Mouse (Mus musculus) intestine, embryonic 16.5 days (tissue): ENCODE measurements around the gene Ttll1. TPM values are rescaled to one million over a fixed set of nuclear protein-coding genes. Genes with fewer than 3 reads are reported as not detected.
A peak's percentile ranks its signal among the peaks of the same experiment; 100 is the strongest.

ENCODE experiments used
- ATAC-seq: fragments of 200-750 bp; cut with Nextera tagmentation; 2 replicates; pipeline ENCODE4 v1.8.0; 2017; ENCODE audit warnings: moderate TSS enrichment, moderate library complexity
- H3K27ac ChIP-seq: fragments of 300-500 bp; sonication (generic); 2 replicates; pipeline ENCODE4 v1.5.1; 2014; ENCODE audit warnings: mild to moderate bottlenecking, low read length
- H3K27me3 ChIP-seq: fragments of 300-500 bp; sonication (generic); replicated peaks from 2 replicates; pipeline ENCODE4 v1.6.1; 2014; ENCODE audit warnings: low read length, control low read depth, mixed read lengths; ENCODE audit not compliant: control insufficient read depth, insufficient read depth
- H3K36me3 ChIP-seq: fragments of 300-500 bp; sonication (generic); 2 replicates; pipeline ENCODE4 v1.6.1; 2014; ENCODE audit warnings: low read length, control low read depth; ENCODE audit not compliant: control insufficient read depth, insufficient read depth
- H3K4me1 ChIP-seq: fragments of 300-500 bp; sonication (generic); 2 replicates; pipeline ENCODE4 v1.6.1; 2014; ENCODE audit warnings: low read length, control low read depth, mixed read lengths; ENCODE audit not compliant: control insufficient read depth, insufficient read depth
- H3K4me2 ChIP-seq: fragments of 300-500 bp; sonication (generic); 2 replicates; pipeline ENCODE4 v1.6.1; 2014; ENCODE audit warnings: low read depth, low read length, control low read depth
- H3K4me3 ChIP-seq: fragments of 300-500 bp; sonication (generic); 2 replicates; pipeline ENCODE4 v1.5.1; 2014; ENCODE audit warnings: mild to moderate bottlenecking, low read length
- H3K9ac ChIP-seq: fragments of 300-500 bp; sonication (generic); 2 replicates; pipeline ENCODE4 v1.6.1; 2014; ENCODE audit warnings: low read depth, low read length
- H3K9me3 ChIP-seq: fragments of 300-500 bp; sonication (generic); 2 replicates; pipeline ENCODE4 v1.6.1; 2016; ENCODE audit warnings: low read length, control low read depth; ENCODE audit not compliant: control insufficient read depth
- WGBS: fragments of 180-500 bp; shearing (Covaris S2); extraction: QIAGEN DNeasy Blood & Tissue Kit; methylation state at CpG from one replicate; pipeline ENCODE4 v1.1.7; 2014; 5-methylcytosine and 5-hydroxymethylcytosine counted together
- polyA plus RNA-seq: library from polyadenylated mRNA; unstranded; fragments of >200 nt; fragmentation: Nextera tagmentation; extraction: Ambion mirVana; gene quantifications from 2 replicates; pipeline ENCODE4 v1.2.1, GENCODE M21; 2015

Ttll1 gene
- polyA plus RNA-seq, 1 experiment from 2014 or later: 17.1 TPM

DNA sequence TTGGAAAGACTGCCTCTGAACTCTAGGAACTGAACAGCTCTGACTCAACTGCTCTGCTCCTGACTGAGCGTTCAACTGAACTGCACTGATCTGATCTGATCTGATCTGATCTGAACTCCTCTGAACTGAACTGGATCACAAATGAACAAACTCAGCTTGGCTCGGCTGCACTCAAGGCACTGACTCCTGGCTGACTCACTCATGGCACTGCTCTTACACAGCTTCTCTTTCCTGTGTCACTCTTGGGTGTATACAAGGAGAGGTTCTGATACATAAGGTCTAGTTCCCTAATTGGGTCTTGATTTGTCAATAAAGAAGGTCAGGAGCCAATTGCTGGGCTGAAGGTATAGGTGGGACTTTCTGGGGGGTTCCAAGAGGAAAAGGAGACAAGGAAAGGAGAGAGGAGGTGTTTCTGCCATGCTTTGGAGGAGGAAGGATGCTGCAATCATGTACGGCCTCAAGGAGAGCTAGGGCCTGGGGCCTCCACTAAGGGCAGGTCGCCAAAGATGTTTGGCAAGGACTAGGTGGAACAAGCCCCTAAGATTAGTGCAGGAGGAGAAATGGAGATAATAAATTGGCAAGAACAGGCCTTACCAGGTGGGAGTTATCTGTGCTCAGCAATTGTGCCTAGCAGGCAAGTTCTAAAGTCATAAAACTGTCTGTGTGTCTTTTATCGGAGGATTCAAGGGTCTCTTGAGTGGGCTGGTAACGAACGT lies 16.7 kb downstream of the Ttll1 start:
- ATAC-seq: no peak
- Histone ChIP-seq H3K4me1 (no peaks in the 10 kb centered on the region), H3K4me2 (no peak overlapping the region), H3K4me3 (no peak overlapping the region), H3K9me3 (no peaks in the 10 kb centered on the region), H3K9ac (no peak overlapping the region), H3K27me3 (no peaks in the 10 kb centered on the region), H3K27ac (no peak overlapping the region), H3K36me3 (0 out of 2 replicates have a peak, but pooled peaks cover 3% of the 10 kb centered on the region)
- WGBS: 68% methylated on average over 7 of the region's 7 CpGs

DNA sequence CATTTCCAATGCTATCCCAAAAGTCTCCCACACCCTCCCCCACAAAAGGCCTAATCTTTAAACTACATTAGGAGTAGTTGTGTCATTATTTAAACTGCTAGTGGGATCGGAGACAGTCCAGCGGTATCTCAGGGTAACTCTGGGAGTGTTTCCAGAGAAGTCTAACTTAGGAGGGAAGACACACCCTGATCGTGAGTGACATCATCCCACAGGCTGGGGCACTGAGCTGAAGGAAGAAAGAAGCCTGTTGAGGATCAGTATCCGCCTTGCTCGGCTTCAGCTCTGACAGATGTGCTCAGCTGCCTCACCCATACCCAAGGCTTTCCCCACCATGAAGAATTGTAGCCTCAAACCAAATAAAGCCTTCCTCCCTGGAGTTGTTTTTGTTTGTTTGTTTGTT lies 18.8 kb downstream of the Ttll1 start:
- 48% methylated on average over 5 of the region's 5 CpGs for WGBS
- no peaks in the 10 kb centered on the region for H3K27me3 ChIP-seq
- H3K36me3 ChIP-seq: 0 out of 2 replicates have a peak, but pooled peaks cover 3% of the 10 kb centered on the region
- no peak overlapping the region for H3K4me3 ChIP-seq
- ATAC-seq: no peak
- no peak overlapping the region for H3K4me2 ChIP-seq
- no peaks in the 10 kb centered on the region for H3K4me1 ChIP-seq
- no peak overlapping the region for H3K9ac ChIP-seq
- no peak overlapping the region for H3K27ac ChIP-seq
- no peaks in the 10 kb centered on the region for H3K9me3 ChIP-seq

DNA sequence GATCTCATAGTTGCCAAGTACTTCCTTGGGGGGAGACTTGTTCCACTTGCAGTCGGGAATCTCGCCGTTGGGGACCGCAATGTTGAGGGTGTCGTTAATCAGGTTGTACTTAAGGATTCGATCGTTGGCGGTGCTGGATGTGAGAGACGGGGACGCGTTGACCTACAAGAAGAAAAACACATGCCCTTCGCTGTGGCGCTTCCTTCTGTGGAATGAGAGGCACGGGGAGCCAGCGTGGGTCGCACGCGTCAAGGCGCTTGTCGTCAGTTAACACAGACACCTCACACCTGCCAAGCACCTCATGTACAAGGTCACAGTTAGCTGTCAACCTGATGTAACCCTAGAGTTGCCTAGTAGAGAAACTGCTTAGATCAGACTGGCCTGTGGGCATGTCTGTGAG lies 21.2 kb downstream of the Ttll1 start:
- WGBS: 90% methylated on average over 20 of the region's 20 CpGs
- Histone ChIP-seq H3K9ac (no peak overlapping the region), H3K4me3 (no peak overlapping the region), H3K36me3 (0 out of 2 replicates have a peak, but pooled peaks cover 3% of the 10 kb centered on the region), H3K27me3 (no peaks in the 10 kb centered on the region), H3K4me1 (no peaks in the 10 kb centered on the region), H3K9me3 (no peaks in the 10 kb centered on the region), H3K4me2 (no peak overlapping the region), H3K27ac (no peak overlapping the region)
- ATAC-seq: no peak

DNA sequence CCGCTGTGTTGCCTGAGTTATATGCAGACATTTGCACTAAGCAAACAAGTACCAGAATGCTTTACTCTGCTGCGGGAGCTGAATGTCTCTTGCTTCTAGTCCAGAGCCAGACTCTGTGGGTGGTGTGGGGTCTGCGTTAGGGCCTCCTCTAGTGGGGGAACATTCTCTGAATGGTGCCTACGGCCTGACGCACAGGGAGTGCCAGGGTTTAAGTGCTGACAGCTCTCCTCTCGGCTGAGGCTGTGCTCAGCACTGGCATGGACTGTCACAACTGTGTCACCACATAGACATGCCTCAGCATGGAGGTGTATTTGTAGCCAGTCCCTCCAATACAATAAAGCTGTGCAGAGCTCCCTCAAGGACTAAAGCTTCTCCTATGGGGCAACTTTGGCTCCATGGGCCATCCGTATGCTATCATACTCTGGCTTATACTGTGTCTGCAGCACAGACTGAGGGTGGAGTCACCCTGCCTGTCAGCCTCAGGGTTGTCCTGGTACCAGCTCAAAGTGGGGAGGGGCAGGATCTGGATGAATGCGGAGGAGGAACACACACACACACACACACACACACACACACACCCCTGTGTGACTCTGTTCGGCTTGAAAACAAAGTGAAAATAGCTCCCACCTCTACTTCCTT lies 23.1 kb downstream of the Ttll1 start:
- no peaks in the 10 kb centered on the region for H3K27me3 ChIP-seq
- no peak overlapping the region for H3K4me3 ChIP-seq
- H3K4me1 ChIP-seq: no peaks in the 10 kb centered on the region
- no peak overlapping the region for H3K9ac ChIP-seq
- H3K36me3 ChIP-seq: 0 out of 2 replicates have a peak, but pooled peaks cover 2% of the 10 kb centered on the region
- 78% methylated on average over 9 of the region's 9 CpGs for WGBS
- H3K27ac ChIP-seq: no peak overlapping the region
- no peaks in the 10 kb centered on the region for H3K9me3 ChIP-seq
- no peak for ATAC-seq
- H3K4me2 ChIP-seq: no peak overlapping the region

DNA sequence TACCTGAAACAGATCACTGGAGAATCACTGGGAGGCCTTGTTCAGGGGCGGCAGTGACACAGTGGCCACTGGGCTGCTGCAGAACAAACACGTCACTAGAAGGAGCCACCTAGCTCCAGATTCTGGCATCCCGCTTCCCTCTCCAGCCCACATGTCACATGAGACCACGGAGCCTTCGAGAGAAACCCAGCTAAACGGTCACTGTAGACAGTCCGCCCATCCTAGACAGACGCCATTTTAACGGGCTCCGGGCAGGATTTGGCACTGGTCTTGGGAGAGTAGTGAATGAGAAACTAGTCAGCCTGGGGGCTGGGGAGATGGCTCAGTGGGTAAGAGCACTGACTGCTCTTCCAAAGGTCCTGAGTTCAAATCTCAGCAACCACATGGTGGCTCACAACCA lies 26.4 kb downstream of the Ttll1 start:
- H3K9ac ChIP-seq: no peak overlapping the region
- H3K9me3 ChIP-seq: no peaks in the 10 kb centered on the region
- 0 out of 2 replicates have a peak, but pooled peaks cover 3% of the 10 kb centered on the region for H3K4me1 ChIP-seq
- no peak overlapping the region for H3K4me3 ChIP-seq
- no peak overlapping the region for H3K4me2 ChIP-seq
- ATAC-seq: no peak
- WGBS: 89% methylated on average over 10 of the region's 10 CpGs
- H3K27me3 ChIP-seq: no peaks in the 10 kb centered on the region
- 0 out of 2 replicates have a peak, but pooled peaks cover 2% of the 10 kb centered on the region for H3K36me3 ChIP-seq
- no peak overlapping the region for H3K27ac ChIP-seq

DNA sequence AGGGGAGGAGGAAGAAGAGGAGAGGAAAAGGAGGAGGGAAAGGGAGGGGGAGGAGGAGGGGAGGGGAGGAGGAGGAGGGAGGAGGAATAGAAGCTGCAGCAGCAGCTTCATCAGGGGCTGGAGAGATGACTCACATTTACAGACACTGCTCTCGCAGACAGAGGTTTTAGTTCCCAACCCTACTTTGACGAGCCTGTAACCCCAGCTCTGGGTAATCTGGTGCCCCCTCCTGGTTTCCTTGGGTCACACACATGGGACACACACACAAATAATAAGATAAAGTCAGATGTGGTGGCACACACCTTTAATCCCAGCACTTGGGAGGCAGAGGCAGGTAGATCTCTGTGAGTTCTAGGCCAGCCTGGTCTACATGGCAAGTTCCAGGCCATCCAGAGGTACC lies 27.2 kb downstream of the Ttll1 start:
- Histone ChIP-seq H3K27ac (no peak overlapping the region), H3K4me2 (no peak overlapping the region), H3K27me3 (no peaks in the 10 kb centered on the region), H3K9ac (no peak overlapping the region), H3K36me3 (0 out of 2 replicates have a peak, but pooled peaks cover 2% of the 10 kb centered on the region), H3K9me3 (no peaks in the 10 kb centered on the region), H3K4me1 (0 out of 2 replicates have a peak, but pooled peaks cover 3% of the 10 kb centered on the region), H3K4me3 (no peak overlapping the region)
- 33% methylated on average over 2 of the region's 2 CpGs for WGBS
- ATAC-seq: 0 out of 2 replicates have a peak, but pooled peaks have one; percentile 32

DNA sequence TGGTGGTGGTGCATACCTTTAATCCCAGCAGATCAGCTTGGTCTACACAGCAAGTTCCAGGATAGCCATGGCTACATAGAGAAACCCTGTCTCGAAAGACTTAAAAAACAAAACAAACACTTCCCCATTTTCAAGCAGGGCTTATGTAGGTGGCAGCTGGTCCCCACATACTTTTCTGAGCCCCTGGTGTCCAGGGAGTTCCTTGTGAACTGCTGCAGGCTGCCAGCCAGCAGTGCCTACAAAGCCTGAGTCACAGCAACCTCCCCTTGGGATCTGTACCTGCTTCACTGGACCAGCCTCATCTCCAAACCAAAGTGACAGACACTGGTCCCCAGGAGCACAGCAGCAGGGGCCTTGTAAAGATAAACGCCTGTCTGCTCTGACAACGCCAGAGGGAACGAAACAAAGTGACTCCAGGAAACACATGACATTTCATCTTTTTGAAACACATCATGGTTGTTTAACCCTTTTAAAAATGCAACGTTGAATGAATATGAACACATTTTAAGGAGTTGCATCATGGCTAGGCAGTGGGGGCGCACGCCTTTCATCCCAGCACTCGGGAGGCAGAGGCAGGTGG lies 28.0 kb downstream of the Ttll1 start:
- Histone ChIP-seq H3K27me3 (no peaks in the 10 kb centered on the region), H3K9ac (no peak overlapping the region), H3K27ac (no peak overlapping the region), H3K36me3 (0 out of 2 replicates have a peak, but pooled peaks cover 2% of the 10 kb centered on the region), H3K4me2 (no peak overlapping the region), H3K4me3 (no peak overlapping the region), H3K4me1 (0 out of 2 replicates have a peak, but pooled peaks cover 3% of the 10 kb centered on the region), H3K9me3 (no peaks in the 10 kb centered on the region)
- WGBS: 73% methylated on average over 8 of the region's 8 CpGs
- ATAC-seq: no peak

DNA sequence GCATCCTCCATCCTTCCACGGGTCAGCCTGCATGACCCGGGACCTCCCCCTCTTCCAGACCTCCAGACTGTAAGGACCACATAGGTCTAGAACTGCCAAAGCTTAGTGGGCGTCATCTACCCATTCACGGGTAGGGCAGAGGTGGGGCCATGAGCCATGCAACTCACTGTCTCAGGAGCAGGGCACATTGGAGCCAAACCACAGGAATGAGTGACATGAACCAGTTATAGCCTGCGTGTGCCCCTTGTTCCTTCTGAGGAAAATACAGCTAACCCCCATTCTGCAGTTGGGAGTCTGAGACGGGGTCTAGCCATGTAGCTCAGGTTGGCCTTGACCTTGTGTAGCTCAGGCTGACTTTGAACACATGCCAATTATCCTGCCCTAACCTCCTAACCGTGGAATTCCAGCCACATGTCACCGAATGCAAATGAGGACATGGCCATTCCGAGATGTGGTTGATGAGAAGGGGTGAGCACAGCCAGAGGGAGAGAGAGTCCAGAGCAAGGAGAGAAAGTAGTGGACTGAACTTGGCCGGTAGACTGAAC lies 29.4 kb downstream of the Ttll1 start:
- Histone ChIP-seq H3K9me3 (no peaks in the 10 kb centered on the region), H3K27me3 (no peaks in the 10 kb centered on the region), H3K27ac (no peak overlapping the region), H3K4me1 (0 out of 2 replicates have a peak, but pooled peaks cover 3% of the 10 kb centered on the region), H3K4me3 (no peak overlapping the region), H3K4me2 (no peak overlapping the region), H3K36me3 (0 out of 2 replicates have a peak, but pooled peaks cover 2% of the 10 kb centered on the region), H3K9ac (no peak overlapping the region)
- WGBS: 70% methylated on average over 10 of the region's 10 CpGs
- no peak for ATAC-seq

DNA sequence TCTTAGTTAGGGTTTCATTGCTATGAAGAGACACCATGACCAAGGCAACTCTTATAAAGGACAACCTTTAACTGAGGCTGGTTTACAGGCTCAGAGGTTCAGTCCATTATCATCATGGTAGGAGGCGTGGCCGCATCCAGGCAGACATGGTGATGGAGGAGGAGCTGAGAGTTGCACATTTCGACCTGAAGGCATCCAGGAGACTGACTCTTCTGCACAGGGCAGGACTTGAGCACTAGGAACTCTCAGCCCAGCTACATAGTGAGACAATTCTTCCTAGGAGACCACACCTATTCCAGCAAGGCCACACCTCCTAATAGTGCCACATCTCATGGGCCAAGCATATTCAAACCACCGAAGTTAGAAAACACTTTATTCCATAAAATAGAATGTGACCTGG lies 30.9 kb downstream of the Ttll1 start:
- Histone ChIP-seq H3K9ac (no peak overlapping the region), H3K36me3 (0 out of 2 replicates have a peak, but pooled peaks cover 2% of the 10 kb centered on the region), H3K27me3 (no peaks in the 10 kb centered on the region), H3K4me1 (peaks cover 5% of the 10 kb centered on the region), H3K4me2 (no peak overlapping the region), H3K9me3 (no peaks in the 10 kb centered on the region), H3K4me3 (no peak overlapping the region), H3K27ac (no peak overlapping the region)
- no peak for ATAC-seq
- WGBS: 87% methylated on average over 4 of the region's 4 CpGs
